Mouse (Mus musculus) retina, adult 2 months (tissue): ENCODE data around the gene Gm48551.

Source experiments
- DNase-seq: peaks from one replicate; pipeline ENCODE4 v3.0.0-alpha.2; 2012; ENCODE audit warnings: low read depth, low spot score

Gm48551 gene

GRCm38 (mm10) chr10:81429605-81430061, 45.4 kb downstream of the Gm48551 start:
- DNase-seq = no peak

GRCm38 (mm10) chr10:81430141-81430830, 46.0 kb downstream of the Gm48551 start:
- peak; percentile 72 for DNase-seq

- DNase-seq = no peak
Observed at GRCm38 (mm10) chr10:81430831-81431525, 46.7 kb downstream of the Gm48551 start.

GRCm38 (mm10) chr10:81431526-81432168, 47.4 kb downstream of the Gm48551 start:
- DNase-seq = no peak

GRCm38 (mm10) chr10:81432169-81432867, 48.1 kb downstream of the Gm48551 start:
- DNase-seq = no peak

GRCm38 (mm10) chr10:81432868-81433262, 48.6 kb downstream of the Gm48551 start:
- DNase-seq = peak; percentile 88

- no peak for DNase-seq
Observed at GRCm38 (mm10) chr10:81433541-81434289, 49.4 kb downstream of the Gm48551 start.

- DNase-seq = no peak
Observed at GRCm38 (mm10) chr10:81434361-81435263, 50.3 kb downstream of the Gm48551 start.

GRCm38 (mm10) chr10:81435436-81435835, 51.2 kb downstream of the Gm48551 start:
- DNase-seq = no peak

GRCm38 (mm10) chr10:81441019-81441418, 56.8 kb downstream of the Gm48551 start:
- DNase-seq = no peak
